Mouse (Mus musculus) midbrain, embryonic 16.5 days (tissue): ENCODE results near the gene Sp4. TPM values are rescaled to one million over a fixed set of nuclear protein-coding genes. Genes with fewer than 3 reads are reported as not detected.

Experiments used
- ATAC-seq: fragments of 200-750 bp; cut with Nextera tagmentation; 2 replicates; pipeline ENCODE4 v1.8.0; 2017; ENCODE audit warnings: moderate TSS enrichment
- H3K27ac ChIP-seq: fragments of 300-500 bp; sonication (generic); 2 replicates; pipeline ENCODE4 v1.5.1; 2014; ENCODE audit warnings: mild to moderate bottlenecking, low read length, mixed read lengths
- H3K27me3 ChIP-seq: fragments of 300-500 bp; sonication (generic); 2 replicates; pipeline ENCODE4 v1.6.1; 2014; ENCODE audit warnings: low read depth, low read length, mixed read lengths; ENCODE audit not compliant: control insufficient read depth, insufficient read depth
- H3K36me3 ChIP-seq: fragments of 300-500 bp; sonication (generic); 2 replicates; pipeline ENCODE4 v1.6.1; 2014; ENCODE audit warnings: mild to moderate bottlenecking, low read length, moderate library complexity, mixed read lengths; ENCODE audit not compliant: control insufficient read depth, insufficient read depth
- H3K4me1 ChIP-seq: fragments of 300-500 bp; sonication (generic); 2 replicates; pipeline ENCODE4 v1.6.1; 2014; ENCODE audit warnings: mild to moderate bottlenecking, low read length, mixed read lengths; ENCODE audit not compliant: control insufficient read depth, insufficient read depth
- H3K4me2 ChIP-seq: fragments of 300-500 bp; sonication (generic); 2 replicates; pipeline ENCODE4 v1.6.1; 2014; ENCODE audit warnings: mild to moderate bottlenecking, low read length, mixed read lengths
- H3K4me3 ChIP-seq: fragments of 300-500 bp; sonication (generic); 2 replicates; pipeline ENCODE4 v1.5.1; 2014; ENCODE audit warnings: low read depth, mild to moderate bottlenecking, low read length, moderate library complexity, mixed read lengths
- H3K9ac ChIP-seq: fragments of 300-500 bp; sonication (generic); 2 replicates; pipeline ENCODE4 v1.6.1; 2014; ENCODE audit warnings: low read depth, low read length, mixed read lengths
- H3K9me3 ChIP-seq: fragments of 300-500 bp; sonication (generic); replicated peaks from 2 replicates; pipeline ENCODE4 v1.6.1; 2014; ENCODE audit warnings: mild to moderate bottlenecking, low read length, mixed read lengths; ENCODE audit not compliant: control insufficient read depth, poor library complexity, severe bottlenecking
- WGBS: fragments of 180-500 bp; shearing (Covaris S2); extraction: QIAGEN DNeasy Blood & Tissue Kit; methylation state at CpG from one replicate; pipeline ENCODE4 v1.1.7; 2014; 5-methylcytosine and 5-hydroxymethylcytosine counted together
- polyA plus RNA-seq: library from polyadenylated mRNA; unstranded; fragments of >200 nt; fragmentation: Nextera tagmentation; extraction: Ambion mirVana; gene quantifications from 2 replicates; pipeline ENCODE4 v1.2.1, GENCODE M21; 2015

Gene Sp4
- 22.6 and 26.7 TPM in 2 replicates for polyA plus RNA-seq

DNA sequence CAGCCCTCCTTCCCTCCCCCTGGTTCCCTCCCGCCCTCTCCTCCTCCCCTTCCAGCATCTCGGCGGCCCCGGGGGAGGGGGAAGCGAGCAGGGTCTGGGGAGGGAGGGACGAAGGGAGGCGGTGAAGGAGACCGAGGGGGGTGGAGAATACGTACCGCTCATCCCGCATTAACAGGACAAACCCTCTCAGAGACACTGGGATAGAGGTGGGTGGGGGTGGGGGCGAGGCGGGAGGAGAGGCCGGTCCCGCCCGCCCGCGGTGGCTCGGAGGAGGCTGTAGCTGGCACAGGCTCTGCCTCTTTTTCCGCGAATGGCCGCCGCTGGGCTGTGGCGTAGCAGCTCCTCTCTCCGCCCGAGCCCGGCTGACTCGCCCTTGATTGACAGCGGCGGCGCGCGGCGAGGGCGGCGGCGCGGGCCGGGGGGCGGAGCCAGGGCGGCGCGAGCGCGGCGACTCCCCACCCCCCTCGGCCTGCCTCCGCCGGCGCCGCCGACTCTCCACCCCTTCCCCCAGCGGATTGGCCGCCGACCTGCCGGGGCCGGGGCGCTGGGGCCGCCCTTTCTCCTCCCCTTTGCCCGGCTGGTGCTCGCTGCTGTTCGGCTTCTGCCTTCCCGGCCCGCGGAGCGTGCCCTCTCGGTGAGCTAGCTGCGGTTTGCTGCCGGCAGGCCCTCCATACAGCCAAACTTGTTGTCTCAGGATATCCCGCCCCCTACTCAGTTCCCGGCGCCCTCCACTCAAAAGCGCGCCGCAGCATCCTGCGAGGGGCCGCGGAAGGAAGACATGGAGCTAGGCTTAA, at the start of gene Sp4:
Gene Sp4, minus strand, starts transcription at position 369 of the 794 bp plus-strand sequence.
- Histone ChIP-seq H3K9me3 (no peaks in the 10 kb centered on the region), H3K4me1 (peaks cover 31% of the 10 kb centered on the region), H3K4me2 (peak within 1 kb of the TSS; percentile 78), H3K27me3 (no peaks in the 10 kb centered on the region), H3K9ac (peak within 1 kb of the TSS; percentile 80), H3K36me3 (no peaks in the 10 kb centered on the region), H3K4me3 (peak within 1 kb of the TSS; percentile 86), H3K27ac (peak within 1 kb of the TSS; percentile 95)
- under 1% methylated on average over 50 of the region's 78 CpGs for WGBS
- ATAC-seq, result peak; percentile 94

DNA sequence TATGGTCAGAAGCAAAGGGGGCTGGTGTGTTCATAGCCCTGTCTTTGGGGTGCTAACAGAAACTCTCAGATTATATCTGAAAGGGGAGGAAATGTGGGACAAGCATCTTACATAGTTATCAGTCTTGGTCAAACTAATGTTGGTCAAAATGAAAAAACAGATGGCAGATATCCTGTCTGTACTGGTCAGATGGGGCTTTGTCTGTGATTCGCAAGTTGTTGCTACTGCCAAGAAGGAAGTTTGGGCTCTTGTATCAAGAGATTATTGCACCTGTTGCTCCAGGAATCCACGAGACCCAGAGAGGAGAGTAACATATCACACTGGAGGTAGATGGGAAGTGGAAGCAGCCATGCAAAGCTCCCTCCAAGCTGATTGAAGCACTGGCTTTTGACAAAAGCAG, 37.9 kb upstream of the Sp4 start:
- no peaks in the 10 kb centered on the region for H3K4me1 ChIP-seq
- ATAC-seq, result no peak
- H3K9me3 ChIP-seq, result no peaks in the 10 kb centered on the region
- WGBS, result 73% methylated on average over 2 of the region's 2 CpGs
- no peaks in the 10 kb centered on the region for H3K36me3 ChIP-seq
- no peak overlapping the region for H3K4me3 ChIP-seq
- no peak overlapping the region for H3K4me2 ChIP-seq
- H3K9ac ChIP-seq, result no peak overlapping the region
- H3K27me3 ChIP-seq, result no peaks in the 10 kb centered on the region
- H3K27ac ChIP-seq, result no peak overlapping the region

DNA sequence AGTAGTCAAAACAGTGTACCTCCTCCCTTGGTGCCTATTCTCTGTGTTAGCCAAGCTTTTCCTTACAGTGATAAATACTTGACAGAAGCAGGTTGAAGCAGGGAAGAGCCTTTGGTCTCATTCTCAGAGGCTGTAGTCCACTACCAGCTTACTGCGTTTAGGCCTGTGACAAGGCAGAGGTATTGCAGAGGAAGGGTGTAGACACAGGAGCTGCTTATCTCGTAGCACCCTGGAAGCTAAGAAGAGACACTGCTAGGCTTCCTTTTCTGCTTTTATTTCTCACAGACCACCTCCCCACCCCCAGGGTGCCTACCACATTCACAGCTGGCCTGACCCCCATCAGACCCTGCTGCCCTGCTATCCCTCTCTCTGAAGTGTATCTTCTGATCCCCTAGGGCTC, 37.0 kb upstream of the Sp4 start:
- WGBS, result 74% methylated on average over 2 of the region's 2 CpGs
- Histone ChIP-seq H3K4me1 (no peaks in the 10 kb centered on the region), H3K4me3 (no peak overlapping the region), H3K36me3 (no peaks in the 10 kb centered on the region), H3K9ac (no peak overlapping the region), H3K9me3 (no peaks in the 10 kb centered on the region), H3K4me2 (no peak overlapping the region), H3K27me3 (no peaks in the 10 kb centered on the region), H3K27ac (no peak overlapping the region)
- no peak for ATAC-seq

DNA sequence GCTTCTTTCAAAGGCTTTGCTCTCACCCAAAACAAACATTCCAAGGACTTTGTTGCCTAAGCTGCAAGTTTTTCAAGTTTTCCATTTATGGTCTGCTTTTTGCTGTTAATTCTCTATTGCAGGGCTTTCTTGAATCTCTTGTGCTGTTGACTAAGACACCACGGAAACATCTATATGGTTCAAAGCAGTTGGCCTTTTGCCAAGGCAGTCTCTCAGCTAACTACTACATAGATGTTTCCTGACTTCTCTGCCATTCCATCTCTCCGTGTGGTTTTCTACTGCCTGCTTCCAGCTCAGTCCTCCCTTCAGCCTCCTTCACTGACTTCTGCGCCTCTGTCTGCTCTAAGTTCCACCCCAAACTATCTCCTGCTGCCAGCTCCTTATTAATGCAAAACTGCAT, 36.1 kb upstream of the Sp4 start:
- no peak overlapping the region for H3K4me2 ChIP-seq
- H3K9ac ChIP-seq, result no peak overlapping the region
- no peak overlapping the region for H3K27ac ChIP-seq
- no peaks in the 10 kb centered on the region for H3K36me3 ChIP-seq
- no peaks in the 10 kb centered on the region for H3K4me1 ChIP-seq
- H3K9me3 ChIP-seq, result no peaks in the 10 kb centered on the region
- H3K27me3 ChIP-seq, result no peaks in the 10 kb centered on the region
- H3K4me3 ChIP-seq, result no peak overlapping the region
- no peak for ATAC-seq
- WGBS, result 79% methylated on average over 3 of the region's 3 CpGs

DNA sequence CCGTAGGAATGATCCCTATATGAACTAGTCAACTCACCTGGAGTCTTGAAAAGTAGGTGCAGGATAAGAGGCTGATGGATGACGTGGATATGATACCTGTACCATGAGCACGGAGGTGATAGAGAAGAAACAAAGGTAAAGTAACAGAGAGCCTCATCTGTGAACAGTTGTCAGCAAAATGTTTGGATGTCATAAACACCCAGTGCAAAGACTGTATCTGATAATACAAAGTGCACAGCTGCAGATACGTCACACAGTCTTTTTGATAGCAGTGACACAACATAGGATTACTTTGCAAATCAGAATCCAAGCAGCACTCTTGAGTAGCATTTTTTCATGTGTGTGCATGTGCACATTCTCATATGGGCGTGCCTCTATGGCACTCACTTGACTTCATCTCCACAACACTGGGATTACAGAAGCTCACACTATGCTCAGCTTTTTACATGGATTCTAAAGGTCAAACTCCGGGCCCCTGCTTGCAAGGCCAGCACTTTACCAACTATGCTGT, 27.6 kb upstream of the Sp4 start:
- no peak for ATAC-seq

DNA sequence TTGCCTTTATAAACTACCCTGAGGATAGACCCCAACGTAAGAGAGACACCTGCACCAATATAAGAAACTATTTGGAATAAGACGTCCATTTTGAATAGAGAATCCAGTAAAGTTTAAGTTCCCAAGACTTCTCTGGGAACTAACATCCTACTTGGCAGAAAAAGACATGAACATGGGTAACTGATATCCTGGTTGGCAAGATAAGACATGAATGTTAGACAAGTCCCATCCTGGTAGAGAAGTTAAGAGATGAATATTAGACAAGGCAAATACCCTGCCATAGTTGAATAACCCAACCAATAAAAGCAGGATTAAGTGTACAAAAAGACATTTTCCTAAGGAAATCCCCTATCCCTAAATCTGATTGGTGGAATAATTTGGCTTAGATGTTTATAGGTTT, 26.3 kb upstream of the Sp4 start:
- no peak overlapping the region for H3K4me2 ChIP-seq
- H3K27ac ChIP-seq, result no peak overlapping the region
- H3K27me3 ChIP-seq, result no peaks in the 10 kb centered on the region
- no peak overlapping the region for H3K4me3 ChIP-seq
- no peak overlapping the region for H3K9ac ChIP-seq
- no peaks in the 10 kb centered on the region for H3K9me3 ChIP-seq
- no peak for ATAC-seq
- 83% methylated on average over 2 of the region's 2 CpGs for WGBS
- H3K36me3 ChIP-seq, result no peaks in the 10 kb centered on the region
- H3K4me1 ChIP-seq, result no peaks in the 10 kb centered on the region

More for the DNA sequence above, 27.6 kb upstream of the Sp4 start:
- H3K36me3 ChIP-seq, result no peaks in the 10 kb centered on the region
- H3K4me3 ChIP-seq, result no peak overlapping the region
- no peaks in the 10 kb centered on the region for H3K9me3 ChIP-seq
- no peak overlapping the region for H3K9ac ChIP-seq
- no peak overlapping the region for H3K27ac ChIP-seq
- no peaks in the 10 kb centered on the region for H3K27me3 ChIP-seq
- no peaks in the 10 kb centered on the region for H3K4me1 ChIP-seq
- no peak overlapping the region for H3K4me2 ChIP-seq
- 91% methylated on average over 6 of the region's 6 CpGs for WGBS

DNA sequence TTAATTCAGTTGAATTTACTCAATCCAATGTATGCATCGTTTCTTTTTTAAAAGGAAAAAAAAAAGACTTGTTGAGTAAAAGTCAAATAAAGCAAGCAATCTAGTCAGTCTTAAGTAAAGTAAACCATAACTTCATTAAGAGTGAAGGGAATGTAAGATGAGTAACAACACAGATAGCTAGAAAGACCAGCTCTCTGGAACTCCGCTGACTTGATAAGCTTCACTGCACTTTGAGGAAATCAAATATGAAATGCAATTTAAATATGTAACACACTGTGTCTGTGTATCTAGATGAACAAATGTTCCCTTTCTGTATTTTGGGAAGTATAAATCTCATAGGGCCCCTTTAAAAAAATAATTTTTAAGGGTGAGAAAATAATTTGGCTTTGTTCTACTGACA, 24.9 kb upstream of the Sp4 start:
- Histone ChIP-seq H3K36me3 (no peaks in the 10 kb centered on the region), H3K9me3 (no peaks in the 10 kb centered on the region), H3K27ac (no peak overlapping the region), H3K4me3 (no peak overlapping the region), H3K4me2 (no peak overlapping the region), H3K9ac (no peak overlapping the region), H3K4me1 (no peaks in the 10 kb centered on the region), H3K27me3 (no peaks in the 10 kb centered on the region)
- WGBS, result 87% methylated on average over 2 of the region's 2 CpGs
- ATAC-seq, result no peak

DNA sequence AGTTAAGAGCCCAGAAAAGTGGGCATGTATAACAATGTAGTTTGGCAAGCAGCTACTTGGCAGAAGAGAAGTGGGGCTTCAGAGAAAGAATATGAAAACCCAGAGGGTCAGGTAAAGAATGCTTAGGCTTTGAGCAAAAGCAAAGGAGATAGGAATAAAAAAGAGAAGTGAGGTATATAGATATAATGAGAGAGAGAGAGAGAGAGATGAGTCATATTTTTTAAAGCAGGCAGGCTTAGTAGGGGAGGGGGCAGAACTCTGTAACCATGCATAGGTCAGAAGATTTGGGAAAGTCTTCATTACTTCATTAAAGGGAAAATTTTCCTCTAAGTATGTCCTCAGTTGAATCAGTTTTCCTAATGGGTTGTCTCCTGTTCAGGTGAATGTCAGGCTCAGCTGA, 18.8 kb upstream of the Sp4 start:
- H3K9ac ChIP-seq, result no peak overlapping the region
- no peak overlapping the region for H3K27ac ChIP-seq
- ATAC-seq, result no peak
- H3K4me1 ChIP-seq, result no peaks in the 10 kb centered on the region
- no peaks in the 10 kb centered on the region for H3K36me3 ChIP-seq
- no peaks in the 10 kb centered on the region for H3K27me3 ChIP-seq
- H3K4me2 ChIP-seq, result no peak overlapping the region
- H3K9me3 ChIP-seq, result no peaks in the 10 kb centered on the region
- H3K4me3 ChIP-seq, result no peak overlapping the region

DNA sequence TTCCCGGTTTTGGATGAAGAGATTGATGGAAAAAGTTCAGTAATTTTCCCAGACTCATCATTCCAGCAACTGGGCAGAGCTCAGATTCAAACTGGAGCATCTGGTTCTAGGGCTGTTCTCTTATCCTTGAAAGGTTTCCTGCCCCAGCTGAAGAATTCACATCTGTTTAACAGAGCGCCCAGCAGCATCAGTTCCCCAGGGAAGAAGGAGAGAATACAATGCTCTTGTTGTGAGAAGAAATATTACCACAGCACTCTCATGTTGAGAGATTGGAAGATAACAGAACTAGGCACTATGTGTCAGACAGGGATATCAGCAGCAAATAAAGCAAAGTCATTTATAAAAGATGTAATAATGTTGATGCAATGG, 13.2 kb upstream of the Sp4 start:
- no peak overlapping the region for H3K27ac ChIP-seq
- no peaks in the 10 kb centered on the region for H3K27me3 ChIP-seq
- H3K4me3 ChIP-seq, result no peak overlapping the region
- H3K4me1 ChIP-seq, result no peaks in the 10 kb centered on the region
- no peak overlapping the region for H3K9ac ChIP-seq
- no peak overlapping the region for H3K4me2 ChIP-seq
- WGBS, result 85% methylated on average over 2 of the region's 2 CpGs
- H3K9me3 ChIP-seq, result no peaks in the 10 kb centered on the region
- H3K36me3 ChIP-seq, result no peaks in the 10 kb centered on the region
- ATAC-seq, result no peak
